Mouse (Mus musculus) midbrain, embryonic 16.5 days (tissue): ENCODE measurements around the gene Cebpb. TPM values are rescaled to one million over a fixed set of nuclear protein-coding genes. Genes with fewer than 3 reads are reported as not detected.

Source experiments
- ATAC-seq: fragments of 200-750 bp; cut with Nextera tagmentation; 2 replicates; pipeline ENCODE4 v1.8.0; 2017; ENCODE audit warnings: moderate TSS enrichment
- H3K27ac ChIP-seq: fragments of 300-500 bp; sonication (generic); 2 replicates; pipeline ENCODE4 v1.5.1; 2014; ENCODE audit warnings: mild to moderate bottlenecking, low read length, mixed read lengths
- H3K27me3 ChIP-seq: fragments of 300-500 bp; sonication (generic); 2 replicates; pipeline ENCODE4 v1.6.1; 2014; ENCODE audit warnings: low read depth, low read length, mixed read lengths; ENCODE audit not compliant: control insufficient read depth, insufficient read depth
- H3K36me3 ChIP-seq: fragments of 300-500 bp; sonication (generic); 2 replicates; pipeline ENCODE4 v1.6.1; 2014; ENCODE audit warnings: mild to moderate bottlenecking, low read length, moderate library complexity, mixed read lengths; ENCODE audit not compliant: control insufficient read depth, insufficient read depth
- H3K4me1 ChIP-seq: fragments of 300-500 bp; sonication (generic); 2 replicates; pipeline ENCODE4 v1.6.1; 2014; ENCODE audit warnings: mild to moderate bottlenecking, low read length, mixed read lengths; ENCODE audit not compliant: control insufficient read depth, insufficient read depth
- H3K4me2 ChIP-seq: fragments of 300-500 bp; sonication (generic); 2 replicates; pipeline ENCODE4 v1.6.1; 2014; ENCODE audit warnings: mild to moderate bottlenecking, low read length, mixed read lengths
- H3K4me3 ChIP-seq: fragments of 300-500 bp; sonication (generic); 2 replicates; pipeline ENCODE4 v1.5.1; 2014; ENCODE audit warnings: low read depth, mild to moderate bottlenecking, low read length, moderate library complexity, mixed read lengths
- H3K9ac ChIP-seq: fragments of 300-500 bp; sonication (generic); 2 replicates; pipeline ENCODE4 v1.6.1; 2014; ENCODE audit warnings: low read depth, low read length, mixed read lengths
- H3K9me3 ChIP-seq: fragments of 300-500 bp; sonication (generic); replicated peaks from 2 replicates; pipeline ENCODE4 v1.6.1; 2014; ENCODE audit warnings: mild to moderate bottlenecking, low read length, mixed read lengths; ENCODE audit not compliant: control insufficient read depth, poor library complexity, severe bottlenecking
- WGBS: fragments of 180-500 bp; shearing (Covaris S2); extraction: QIAGEN DNeasy Blood & Tissue Kit; methylation state at CpG from one replicate; pipeline ENCODE4 v1.1.7; 2014; 5-methylcytosine and 5-hydroxymethylcytosine counted together
- polyA plus RNA-seq: library from polyadenylated mRNA; unstranded; fragments of >200 nt; fragmentation: Nextera tagmentation; extraction: Ambion mirVana; gene quantifications from 2 replicates; pipeline ENCODE4 v1.2.1, GENCODE M21; 2015

Cebpb gene
- polyA plus RNA-seq, 1 experiment from 2014 or later, result 0.60 TPM

DNA sequence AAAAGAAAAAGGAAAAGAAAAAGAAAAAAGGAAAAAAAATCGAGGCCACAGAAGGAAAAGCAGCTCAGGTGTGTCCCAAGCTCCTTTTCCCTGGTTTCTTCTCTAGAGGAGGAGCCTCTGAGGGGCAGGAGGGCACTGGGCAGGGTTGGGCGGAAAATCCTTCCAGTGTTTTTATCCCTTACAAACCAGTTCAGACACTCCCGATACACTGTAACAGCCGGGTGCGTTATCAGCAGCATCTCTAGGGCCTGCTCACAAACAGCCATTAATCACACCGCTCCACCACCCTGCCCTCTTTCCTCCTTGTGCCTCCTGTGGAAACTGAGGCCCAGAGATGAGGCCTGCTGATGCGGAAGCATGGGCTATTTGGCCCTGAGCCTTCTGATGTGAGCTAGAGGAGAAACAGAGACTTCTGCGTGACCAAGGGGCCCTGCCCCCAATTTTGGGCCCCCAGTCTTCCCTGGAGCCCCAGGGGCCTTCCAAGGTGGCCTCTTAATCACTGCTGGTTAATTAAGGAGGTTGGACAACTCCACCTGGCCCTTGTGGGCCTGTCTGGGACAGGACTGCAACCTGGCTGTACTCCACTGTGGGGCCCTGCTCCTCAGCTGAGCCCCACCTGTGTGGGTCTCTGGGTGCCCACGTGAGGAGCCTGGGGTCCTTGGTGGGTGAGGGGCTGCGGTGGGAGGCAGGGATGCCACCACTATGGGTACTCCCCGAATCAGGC is 32.6 kb downstream of the Cebpb start:
- Histone ChIP-seq H3K27me3 (no peaks in the 10 kb centered on the region), H3K4me1 (no peaks in the 10 kb centered on the region), H3K9me3 (no peaks in the 10 kb centered on the region), H3K9ac (no peak overlapping the region), H3K4me2 (no peak overlapping the region), H3K36me3 (no peaks in the 10 kb centered on the region), H3K4me3 (no peak overlapping the region), H3K27ac (no peak overlapping the region)
- no peak for ATAC-seq
- 85% methylated on average over 11 of the region's 11 CpGs for WGBS

DNA sequence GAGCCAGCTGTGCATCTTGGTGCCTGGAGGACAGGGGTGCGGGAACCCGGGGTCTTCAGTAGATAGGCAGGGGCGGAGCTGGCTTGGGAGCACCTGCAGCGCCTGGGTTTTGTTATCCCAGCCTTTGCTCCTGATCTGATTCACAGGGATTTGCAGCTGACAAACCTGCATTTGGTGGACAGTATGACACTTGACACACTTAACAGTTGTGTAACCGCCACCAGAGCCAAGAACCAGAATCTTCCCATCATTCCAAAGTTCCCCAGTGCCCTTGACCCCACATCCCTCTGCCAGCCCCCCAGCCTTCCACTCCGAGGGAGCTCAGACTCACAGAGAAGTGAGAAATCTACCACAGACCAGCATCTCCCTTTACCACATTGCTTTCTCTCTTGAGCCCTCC is 33.8 kb downstream of the Cebpb start:
- Histone ChIP-seq H3K9ac (no peak overlapping the region), H3K4me3 (no peak overlapping the region), H3K4me2 (no peak overlapping the region), H3K36me3 (no peaks in the 10 kb centered on the region), H3K9me3 (no peaks in the 10 kb centered on the region), H3K27ac (no peak overlapping the region), H3K4me1 (no peaks in the 10 kb centered on the region), H3K27me3 (no peaks in the 10 kb centered on the region)
- no peak for ATAC-seq
- 67% methylated on average over 6 of the region's 6 CpGs for WGBS

DNA sequence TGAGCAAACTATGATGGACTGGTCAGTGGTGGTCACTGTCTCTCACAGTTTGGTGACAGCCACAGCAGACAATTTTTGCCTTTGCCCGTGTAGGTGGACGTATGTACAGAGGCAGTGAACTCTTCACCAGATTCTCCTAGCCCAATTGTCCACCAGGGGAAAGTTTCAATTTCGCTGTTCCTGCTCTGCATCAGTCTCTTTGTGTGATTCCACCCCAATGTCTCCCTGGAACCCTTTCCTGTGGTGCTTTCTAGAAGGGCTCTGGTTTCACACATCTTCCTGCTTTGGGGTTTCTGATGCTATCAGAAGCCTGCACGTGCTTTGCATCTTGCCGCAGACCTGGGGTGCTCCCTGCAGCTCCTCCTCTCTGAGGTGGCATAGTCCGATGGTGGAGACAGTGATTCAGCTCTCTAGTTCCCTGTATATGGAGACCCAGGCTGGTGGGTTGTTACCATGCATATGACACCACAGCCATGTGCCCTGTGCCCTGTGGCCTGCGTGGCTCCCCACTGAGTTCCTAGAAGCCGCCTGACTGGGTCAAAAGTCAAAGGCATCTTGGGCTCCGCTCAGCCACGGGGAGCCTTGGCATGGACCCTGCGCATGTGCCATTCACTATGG is 35.0 kb downstream of the Cebpb start:
- Histone ChIP-seq H3K4me2 (no peak overlapping the region), H3K27ac (no peak overlapping the region), H3K4me1 (no peaks in the 10 kb centered on the region), H3K4me3 (no peak overlapping the region), H3K9me3 (no peaks in the 10 kb centered on the region), H3K27me3 (no peaks in the 10 kb centered on the region), H3K9ac (no peak overlapping the region), H3K36me3 (no peaks in the 10 kb centered on the region)
- no peak for ATAC-seq
- 82% methylated on average over 11 of the region's 11 CpGs for WGBS

DNA sequence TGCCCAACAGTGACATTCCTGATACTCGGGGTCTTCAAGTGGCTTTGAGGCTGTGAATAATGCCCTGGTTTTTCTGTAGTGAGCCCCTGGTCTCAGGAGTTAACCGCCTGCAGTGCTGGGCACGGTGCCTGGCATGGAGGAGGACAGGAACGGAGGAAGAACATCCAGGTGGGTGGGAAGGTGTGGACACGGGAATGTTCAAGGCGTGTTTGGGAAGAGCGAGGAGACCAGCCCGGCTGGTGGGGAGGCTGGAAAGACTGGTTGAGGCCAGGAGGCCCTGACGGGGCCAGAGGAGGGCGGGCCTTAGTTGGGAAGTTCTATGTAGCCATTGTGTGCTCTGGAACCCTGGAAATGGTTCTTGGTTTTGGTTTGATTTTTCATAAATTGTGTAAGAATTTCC is 37.2 kb downstream of the Cebpb start:
- Histone ChIP-seq H3K9me3 (no peaks in the 10 kb centered on the region), H3K27ac (no peak overlapping the region), H3K4me3 (no peak overlapping the region), H3K9ac (no peak overlapping the region), H3K36me3 (no peaks in the 10 kb centered on the region), H3K4me2 (no peak overlapping the region), H3K27me3 (no peaks in the 10 kb centered on the region), H3K4me1 (no peaks in the 10 kb centered on the region)
- WGBS, result 93% methylated on average over 10 of the region's 10 CpGs
- no peak for ATAC-seq

DNA sequence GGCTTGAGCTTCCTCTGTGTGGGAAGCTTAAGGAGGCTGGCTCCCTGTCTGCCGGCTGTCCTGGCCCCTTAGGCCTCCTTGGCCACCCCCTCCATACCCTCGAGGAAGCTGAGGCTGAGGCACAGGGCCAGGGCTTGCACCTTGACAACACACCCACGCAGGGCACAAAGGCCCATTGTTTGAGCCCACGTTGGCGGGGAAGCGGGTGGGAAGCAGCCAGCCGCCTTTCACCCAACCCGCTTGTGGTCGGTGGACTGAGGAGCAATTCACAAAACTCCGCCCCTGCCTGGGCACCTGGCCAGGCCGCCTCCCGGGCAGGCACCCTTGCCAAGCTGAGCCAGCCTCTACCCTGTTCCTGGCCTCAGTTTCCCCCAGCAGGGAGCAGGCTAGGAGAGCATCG is 38.4 kb downstream of the Cebpb start:
- Histone ChIP-seq H3K4me2 (no peak overlapping the region), H3K27ac (no peak overlapping the region), H3K9me3 (no peaks in the 10 kb centered on the region), H3K36me3 (no peaks in the 10 kb centered on the region), H3K9ac (no peak overlapping the region), H3K4me1 (no peaks in the 10 kb centered on the region), H3K27me3 (no peaks in the 10 kb centered on the region), H3K4me3 (no peak overlapping the region)
- peak; percentile 54; the same call in 1 of the 2 replicates for ATAC-seq
- WGBS, result 55% methylated on average over 13 of the region's 13 CpGs

DNA sequence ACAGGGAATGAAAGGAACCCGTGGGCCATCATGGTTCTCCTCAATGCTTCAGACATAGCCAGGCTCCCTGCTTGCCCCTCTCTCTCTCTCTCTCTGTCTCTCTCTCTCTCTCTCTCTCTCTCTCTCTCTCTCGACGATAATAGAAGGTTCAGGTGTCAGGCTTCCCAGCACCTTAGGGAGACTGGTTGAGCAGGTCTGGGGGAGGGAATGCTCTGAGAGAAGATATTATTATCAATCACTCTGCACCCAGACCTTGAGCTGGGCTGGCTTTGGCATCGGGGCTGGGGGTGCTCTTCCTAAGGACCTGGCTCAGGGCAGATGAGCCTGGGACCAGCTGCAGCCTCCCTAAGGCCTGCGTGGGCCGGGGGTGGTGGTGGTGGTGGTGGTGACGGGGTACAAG is 41.3 kb downstream of the Cebpb start:
- no peak for ATAC-seq
- Histone ChIP-seq H3K27me3 (no peaks in the 10 kb centered on the region), H3K4me2 (no peak overlapping the region), H3K36me3 (no peaks in the 10 kb centered on the region), H3K9ac (no peak overlapping the region), H3K27ac (no peak overlapping the region), H3K9me3 (no peaks in the 10 kb centered on the region), H3K4me1 (no peaks in the 10 kb centered on the region), H3K4me3 (no peak overlapping the region)
- 76% methylated on average over 6 of the region's 7 CpGs for WGBS

DNA sequence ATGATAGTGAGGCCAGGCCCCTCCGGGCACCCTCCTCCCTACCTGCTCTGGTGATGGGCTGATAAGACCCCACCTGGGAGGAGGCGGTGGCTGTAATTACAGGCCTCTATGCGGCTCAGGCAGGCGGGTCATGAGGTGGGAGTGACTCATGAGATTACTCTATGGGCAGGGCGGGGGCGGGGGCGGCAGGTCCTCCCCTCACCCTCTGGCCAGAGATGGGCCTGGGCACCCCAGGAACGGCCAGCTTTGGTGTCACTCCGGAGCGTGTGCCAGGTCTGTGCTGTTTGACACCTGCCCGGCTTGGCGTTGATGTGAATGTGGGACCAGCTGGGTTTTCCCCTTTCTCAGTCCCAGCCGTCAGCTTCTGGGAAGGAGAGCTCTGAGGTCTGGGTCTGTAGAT is 42.4 kb downstream of the Cebpb start:
- 80% methylated on average over 13 of the region's 13 CpGs for WGBS
- H3K27ac ChIP-seq, result no peak overlapping the region
- H3K4me3 ChIP-seq, result no peak overlapping the region
- H3K9ac ChIP-seq, result no peak overlapping the region
- no peak overlapping the region for H3K4me2 ChIP-seq
- no peaks in the 10 kb centered on the region for H3K4me1 ChIP-seq
- no peaks in the 10 kb centered on the region for H3K36me3 ChIP-seq
- H3K9me3 ChIP-seq, result no peaks in the 10 kb centered on the region
- no peaks in the 10 kb centered on the region for H3K27me3 ChIP-seq
- no peak for ATAC-seq

DNA sequence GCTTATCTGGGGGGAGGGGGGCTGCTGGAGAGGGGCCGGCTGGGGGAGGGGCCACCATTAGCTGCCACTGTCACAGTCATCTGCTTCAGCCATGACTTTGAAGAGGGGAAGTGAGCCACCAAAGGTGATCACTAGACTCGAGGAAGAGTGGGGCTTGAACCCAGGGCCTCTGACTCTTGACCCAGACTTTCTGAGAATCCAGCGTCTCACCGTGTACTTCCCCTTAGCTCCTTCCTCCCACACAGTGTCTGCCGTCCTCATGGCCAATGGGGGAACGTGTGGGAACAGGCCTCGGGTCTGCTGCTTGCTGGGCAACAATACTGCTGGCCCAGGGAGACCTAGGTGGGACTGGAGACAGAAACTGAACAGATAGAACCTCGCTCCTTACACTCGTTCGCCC is 46.1 kb downstream of the Cebpb start:
- whole genome bisulfite sequencing, result 80% methylated on average over 10 of the region's 10 CpGs
- H3K27ac ChIP-seq, result no peak overlapping the region
- no peaks in the 10 kb centered on the region for H3K9me3 ChIP-seq

DNA sequence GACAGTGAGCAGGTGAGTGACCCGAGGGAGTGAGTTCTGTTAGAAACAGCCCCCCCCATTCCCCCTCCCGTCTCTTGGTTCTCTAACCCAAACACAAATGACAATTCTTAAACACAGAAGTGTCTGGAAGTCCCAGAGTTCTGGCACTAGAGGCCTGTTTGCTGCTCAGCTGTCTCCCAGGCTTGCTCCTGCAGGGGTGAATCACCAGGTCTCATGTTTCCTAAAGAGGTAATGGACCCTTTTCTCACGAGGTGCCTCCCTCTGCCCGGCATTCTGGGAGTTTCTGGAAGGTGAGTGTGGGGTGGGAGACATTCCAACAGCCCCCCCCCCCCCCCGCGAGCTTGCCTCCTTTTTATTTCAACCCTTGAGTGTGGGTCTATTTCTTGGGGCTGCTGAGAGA is 50.3 kb downstream of the Cebpb start:
- Histone ChIP-seq H3K4me3 (no peak overlapping the region), H3K36me3 (no peaks in the 10 kb centered on the region), H3K9ac (no peak overlapping the region), H3K27ac (no peak overlapping the region), H3K4me1 (no peaks in the 10 kb centered on the region), H3K27me3 (no peaks in the 10 kb centered on the region), H3K9me3 (no peaks in the 10 kb centered on the region), H3K4me2 (no peak overlapping the region)
- WGBS, result 61% methylated on average over 6 of the region's 6 CpGs
- ATAC-seq, result no peak

More for the DNA sequence above, 46.1 kb downstream of the Cebpb start:
- no peak overlapping the region for H3K9ac ChIP-seq
- no peaks in the 10 kb centered on the region for H3K4me1 ChIP-seq
- H3K36me3 ChIP-seq, result no peaks in the 10 kb centered on the region
- H3K27me3 ChIP-seq, result no peaks in the 10 kb centered on the region
- ATAC-seq, result no peak
- no peak overlapping the region for H3K4me2 ChIP-seq
- H3K4me3 ChIP-seq, result no peak overlapping the region
